Mouse (Mus musculus) bone marrow, adult 2 months (tissue): ENCODE results near the gene Gm12248. TPM values are rescaled to one million over a fixed set of nuclear protein-coding genes. Genes with fewer than 3 reads are reported as not detected.
A peak's percentile ranks its signal among the peaks of the same experiment; 100 is the strongest.
"Not testable (repeated sequence)": the region's sequence is repeated elsewhere in the genome, so short reads cannot be mapped to it uniquely, and the experiment has no call there.

Experiments used
- H3K27ac ChIP-seq: fragments of 200-500 bp; 2 replicates; pipeline ENCODE4 v1.5.1; 2012; ENCODE audit warnings: low read depth, mild to moderate bottlenecking, control low read depth, inconsistent platforms, low read length; ENCODE audit not compliant: control insufficient read depth, poor library complexity, insufficient read depth
- H3K4me1 ChIP-seq: fragments of 200-500 bp; 2 replicates; pipeline ENCODE4 v1.6.1; 2011; ENCODE audit warnings: low read length; ENCODE audit not compliant: control insufficient read depth, insufficient read depth
- H3K4me3 ChIP-seq: fragments of 200-500 bp; replicated peaks from 2 replicates; pipeline ENCODE3; 2011; ENCODE audit warnings: mild to moderate bottlenecking, low read depth, low read length, control low read depth; ENCODE audit not compliant: control insufficient read depth
- CTCF ChIP-seq: fragments of 200-500 bp; IDR thresholded peaks from 2 replicates; pipeline ENCODE4 v1.5.1; 2011; ENCODE audit warnings: low read length, control low read depth; ENCODE audit not compliant: control insufficient read depth, insufficient read depth
- POLR2A ChIP-seq: fragments of 200-500 bp; IDR thresholded peaks from 2 replicates; pipeline ENCODE4 v1.6.1; 2011; ENCODE audit warnings: low read depth, mild to moderate bottlenecking, control low read depth, low read length, borderline replicate concordance; ENCODE audit not compliant: control insufficient read depth
- WGBS: fragments of 180-500 bp; shearing (Covaris S2); methylation state at CpG from one replicate; pipeline ENCODE4 v1.1.7; 2018; 5-methylcytosine and 5-hydroxymethylcytosine counted together
- polyA plus RNA-seq: library from polyadenylated mRNA; stranded (reverse); fragments of >200 nt; gene quantifications from 2 replicates; pipeline ENCODE4 v1.2.4, GENCODE M21; 2011; ENCODE audit warnings: low replicate concordance; ENCODE audit not compliant: missing spikeins, insufficient read depth, insufficient read length

Gm12248 gene
- polyA plus RNA-seq, 1 experiment = not detected

DNA sequence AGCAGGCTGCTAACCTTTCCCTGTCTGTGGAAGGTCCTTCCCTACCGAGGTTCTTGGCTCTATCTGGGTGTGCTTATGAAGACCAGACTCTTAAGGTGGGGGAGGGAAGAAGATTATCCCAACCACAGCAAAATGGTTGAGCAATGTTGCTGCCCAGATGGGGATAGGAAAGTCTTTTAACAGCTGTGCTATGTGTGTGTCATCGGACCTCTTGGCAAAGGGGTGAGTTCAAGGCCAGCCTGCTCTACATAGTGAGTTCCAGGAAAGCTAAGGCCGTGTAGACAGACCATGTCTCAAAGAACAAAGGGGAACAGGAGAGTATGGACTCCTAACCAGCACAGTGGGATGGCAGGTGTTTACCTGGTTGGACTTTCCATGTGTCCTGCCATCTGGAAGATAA lies 20.0 kb downstream of the Gm12248 start:
- TF ChIP-seq CTCF = no peak
- no peak for TF ChIP-seq POLR2A
- no peak overlapping the region for H3K27ac ChIP-seq
- 55% methylated on average over 3 of the region's 3 CpGs for WGBS
- H3K4me3 ChIP-seq = no peak overlapping the region
- no peaks in the 10 kb centered on the region for H3K4me1 ChIP-seq

DNA sequence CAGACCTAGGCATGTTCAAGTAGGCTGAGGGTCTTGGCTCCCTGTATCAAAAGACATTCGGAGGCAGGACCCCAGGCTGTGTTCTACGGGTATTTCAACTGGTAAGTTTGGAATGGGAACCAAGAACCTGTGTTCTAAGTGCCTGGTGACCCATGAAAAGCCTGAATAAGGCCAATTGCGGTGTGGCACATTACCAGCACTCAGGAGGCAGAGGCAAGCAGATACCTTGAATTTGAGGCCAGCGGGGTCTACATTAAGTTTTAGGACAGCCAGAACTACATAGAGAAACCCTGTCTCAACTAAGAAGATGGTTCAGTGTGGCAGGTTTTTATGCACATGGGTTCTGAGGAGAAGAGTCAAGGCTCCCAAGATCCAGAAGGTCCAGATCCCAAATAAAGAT lies 27.9 kb downstream of the Gm12248 start:
- no peak overlapping the region for H3K27ac ChIP-seq
- WGBS = 80% methylated on average over 4 of the region's 4 CpGs
- no peak for TF ChIP-seq CTCF
- TF ChIP-seq POLR2A = no peak
- H3K4me3 ChIP-seq = no peak overlapping the region
- H3K4me1 ChIP-seq = no peaks in the 10 kb centered on the region

DNA sequence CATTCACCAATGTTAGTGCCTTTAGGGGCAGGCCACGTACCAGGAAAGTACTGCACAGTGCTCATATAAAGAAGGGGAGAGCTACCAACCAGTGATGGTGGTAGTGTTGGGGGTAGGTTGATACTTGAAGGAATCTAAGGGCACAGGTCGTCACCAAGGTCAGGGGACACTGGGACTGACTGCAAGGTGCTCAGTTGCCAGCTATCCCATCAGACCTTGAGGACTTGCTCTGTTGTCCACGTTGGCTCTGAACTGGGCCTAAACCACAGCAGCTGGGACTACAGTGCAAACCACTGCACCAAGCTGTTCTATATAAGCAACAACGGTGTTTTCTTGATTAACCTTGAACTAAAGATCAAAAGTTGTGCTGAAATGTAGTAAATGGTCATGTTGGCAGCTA lies 30.3 kb downstream of the Gm12248 start:
- TF ChIP-seq POLR2A (no peak), CTCF (no peak)
- WGBS = 83% methylated on average over 4 of the region's 4 CpGs
- Histone ChIP-seq H3K4me1 (no peaks in the 10 kb centered on the region), H3K27ac (no peak overlapping the region), H3K4me3 (no peak overlapping the region)

DNA sequence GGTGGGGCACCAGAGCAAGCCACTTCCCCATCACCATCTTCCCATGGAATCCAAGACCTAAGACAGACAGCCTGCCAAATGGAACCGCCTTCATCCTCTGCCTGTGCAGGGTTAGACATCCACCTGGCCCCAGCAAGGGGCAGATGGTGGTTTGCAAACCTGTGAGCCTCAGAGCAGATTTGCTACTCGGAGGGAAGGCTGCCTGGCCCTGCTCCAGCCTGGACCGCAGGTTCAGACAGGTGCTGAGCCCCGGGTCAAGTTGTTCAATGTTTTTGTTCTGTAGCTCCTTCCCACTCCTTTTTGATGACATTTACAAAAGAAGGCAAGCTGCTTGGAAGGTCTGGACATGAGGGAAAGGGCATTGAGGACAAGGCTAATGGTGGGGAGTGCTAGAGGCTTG lies 31.7 kb downstream of the Gm12248 start:
- 84% methylated on average over 4 of the region's 4 CpGs for WGBS
- H3K4me3 ChIP-seq, H3K4me1 ChIP-seq, H3K27ac ChIP-seq: not testable (repeated sequence)

- not testable (repeated sequence) for H3K4me3 ChIP-seq, H3K4me1 ChIP-seq, H3K27ac ChIP-seq
- 89% methylated on average over 7 of the region's 7 CpGs for WGBS
Measured at GRCm38 (mm10) chr11:58059752-58060151, 33.2 kb downstream of the Gm12248 start.

DNA sequence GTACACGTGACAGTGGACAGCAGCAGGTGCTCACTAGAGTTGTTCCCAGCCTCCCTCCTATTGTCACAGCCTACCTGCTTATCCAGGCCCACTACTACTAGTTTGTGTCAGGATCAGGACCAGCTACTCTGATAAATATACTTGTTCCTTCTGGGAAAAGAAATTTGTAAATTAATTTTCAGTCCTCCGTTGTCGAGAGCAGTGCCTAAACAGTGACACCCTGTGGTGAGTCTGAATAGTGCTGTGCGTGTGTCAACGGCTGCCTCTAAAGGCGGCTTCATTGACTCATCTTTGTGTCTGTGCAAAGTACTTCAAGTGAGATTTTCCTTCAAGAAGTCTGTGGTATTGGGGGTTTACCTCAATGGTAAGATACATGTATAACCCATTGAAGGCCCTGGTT lies 35.5 kb downstream of the Gm12248 start:
- WGBS = 36% methylated on average over 6 of the region's 6 CpGs
- TF ChIP-seq POLR2A (no peak), CTCF (peak; percentile 70)

DNA sequence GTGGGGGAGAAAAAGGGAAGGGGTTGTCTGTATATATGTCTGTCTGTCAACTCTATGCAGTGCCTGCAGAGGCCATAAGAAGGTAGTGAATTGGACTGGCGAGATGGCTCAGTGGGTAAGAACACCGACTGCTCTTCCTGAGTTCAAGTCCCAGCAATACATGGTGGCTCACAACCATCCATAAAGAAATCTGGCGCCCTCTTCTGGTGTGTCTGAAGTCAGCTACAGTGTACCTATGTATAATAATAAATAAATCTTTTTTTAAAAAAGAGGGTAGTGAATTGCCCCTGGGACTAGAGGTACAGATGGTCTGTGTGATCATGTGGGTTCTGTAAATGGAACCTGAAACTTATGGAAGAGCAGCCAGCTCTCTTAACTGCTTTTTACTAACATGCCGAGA lies 46.5 kb downstream of the Gm12248 start:
- TF ChIP-seq POLR2A (no peak), CTCF (no peak)
- Histone ChIP-seq H3K27ac (no peak overlapping the region), H3K4me1 (no peaks in the 10 kb centered on the region), H3K4me3 (no peak overlapping the region)
- WGBS = 78% methylated on average over 4 of the region's 4 CpGs

More for the DNA sequence above, 35.5 kb downstream of the Gm12248 start:
- Histone ChIP-seq H3K4me1 (no peaks in the 10 kb centered on the region), H3K4me3 (no peak overlapping the region), H3K27ac (no peak overlapping the region)

DNA sequence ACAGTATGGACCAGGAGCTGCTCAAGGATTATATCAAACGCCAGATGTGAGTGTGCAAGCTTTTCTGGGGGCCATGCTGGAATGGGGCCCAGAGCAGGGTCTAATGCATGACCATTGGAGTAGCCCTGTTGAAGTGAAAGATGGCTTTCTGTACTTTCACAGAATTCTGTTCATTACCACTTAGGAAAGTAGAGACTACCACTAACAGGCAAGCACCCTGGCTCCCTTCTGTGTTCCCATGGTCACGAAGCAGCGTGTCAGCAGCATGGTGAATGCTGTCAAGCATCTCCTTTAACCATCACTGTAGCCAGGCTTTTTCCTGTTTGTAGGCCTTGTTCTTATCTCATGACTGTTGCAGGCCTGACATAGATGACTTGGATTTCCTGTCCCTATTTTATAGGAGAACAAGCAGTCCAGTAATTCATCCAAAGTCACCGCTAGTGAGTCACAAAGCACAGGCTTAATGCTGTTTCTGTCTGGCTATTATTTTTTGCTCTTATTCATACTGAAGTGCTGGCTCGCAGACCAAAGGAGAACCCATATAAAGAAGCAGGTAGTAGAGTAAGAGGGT lies 50.0 kb downstream of the Gm12248 start:
- Histone ChIP-seq H3K4me3 (no peak overlapping the region), H3K4me1 (no peaks in the 10 kb centered on the region), H3K27ac (no peak overlapping the region)
- TF ChIP-seq POLR2A (no peak), CTCF (no peak)
- WGBS = 83% methylated on average over 5 of the region's 5 CpGs

DNA sequence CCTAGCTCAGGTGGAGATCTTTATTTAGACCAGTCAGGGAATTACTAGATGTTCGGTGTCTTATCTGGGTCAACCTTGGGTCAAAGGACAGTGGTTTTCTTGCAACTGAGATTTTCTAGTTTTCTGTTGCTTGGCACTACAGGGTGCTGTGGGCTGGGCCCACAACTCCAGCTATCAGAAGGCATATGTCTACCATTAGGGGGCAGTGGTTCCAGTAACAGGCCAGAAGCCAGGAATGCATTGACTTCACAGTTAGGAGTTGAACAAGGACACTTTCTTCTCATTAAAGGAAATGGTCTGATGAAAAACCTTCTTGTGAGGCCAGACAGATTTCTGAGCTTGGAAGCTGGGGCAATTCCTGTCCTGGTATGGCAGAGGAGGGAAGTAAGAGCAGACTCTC lies 53.9 kb downstream of the Gm12248 start:
- TF ChIP-seq CTCF (peak; percentile 44), POLR2A (no peak)
- no peaks in the 10 kb centered on the region; the same call in 1 of the 2 replicates for H3K4me1 ChIP-seq
- 41% methylated on average over 1 of the region's 1 CpGs for WGBS
- H3K4me3 ChIP-seq = no peak overlapping the region
- no peak overlapping the region for H3K27ac ChIP-seq
